Mouse (Mus musculus): Measurements from ENCODE around the gene Cul3. TPM values are rescaled to one million over a fixed set of nuclear protein-coding genes. Genes with fewer than 3 reads are reported as not detected.
A peak's percentile ranks its signal among the peaks of the same experiment; 100 is the strongest.
"Not testable (repeated sequence)": the region's sequence is repeated elsewhere in the genome, so short reads cannot be mapped to it uniquely, and the experiment has no call there.

Cul3 gene
- total RNA-seq (2021) = 100 to 1,000 TPM; 116 to 123 TPM
- long read RNA-seq, experiment 1, full-length matches to known transcripts = 115 of 144 reads
- long read RNA-seq, experiment 1, partial matches to known transcripts = 7 of 144 reads
- long read RNA-seq, experiment 1, other reads (novel, unspliced or antisense) = 22 of 144 reads
- long read RNA-seq, experiment 2, full-length matches to known transcripts = 130 of 152 reads
- long read RNA-seq, experiment 2, partial matches to known transcripts = 1 of 152 reads
- long read RNA-seq, experiment 2, other reads (novel, unspliced or antisense) = 21 of 152 reads

- DNase-seq = peak; percentile 93
- intact Hi-C loops (cut with DNase I) = loop anchor here (5.0 kb wide), 2 partner anchors 158 to 172 kb away; no protein-coding TSS in a partner anchor
Measured at GRCm38 (mm10) chr1:80340436-80341376, at the start of gene Cul3. TSS of gene Cul3 (minus strand) at chr1:80340480.

GRCm38 (mm10) chr1:80389518-80389917 lies 49.2 kb upstream of the Cul3 start:
- intact Hi-C loops (cut with DNase I) = no loop called here
- DNase-seq = no peak

DNA sequence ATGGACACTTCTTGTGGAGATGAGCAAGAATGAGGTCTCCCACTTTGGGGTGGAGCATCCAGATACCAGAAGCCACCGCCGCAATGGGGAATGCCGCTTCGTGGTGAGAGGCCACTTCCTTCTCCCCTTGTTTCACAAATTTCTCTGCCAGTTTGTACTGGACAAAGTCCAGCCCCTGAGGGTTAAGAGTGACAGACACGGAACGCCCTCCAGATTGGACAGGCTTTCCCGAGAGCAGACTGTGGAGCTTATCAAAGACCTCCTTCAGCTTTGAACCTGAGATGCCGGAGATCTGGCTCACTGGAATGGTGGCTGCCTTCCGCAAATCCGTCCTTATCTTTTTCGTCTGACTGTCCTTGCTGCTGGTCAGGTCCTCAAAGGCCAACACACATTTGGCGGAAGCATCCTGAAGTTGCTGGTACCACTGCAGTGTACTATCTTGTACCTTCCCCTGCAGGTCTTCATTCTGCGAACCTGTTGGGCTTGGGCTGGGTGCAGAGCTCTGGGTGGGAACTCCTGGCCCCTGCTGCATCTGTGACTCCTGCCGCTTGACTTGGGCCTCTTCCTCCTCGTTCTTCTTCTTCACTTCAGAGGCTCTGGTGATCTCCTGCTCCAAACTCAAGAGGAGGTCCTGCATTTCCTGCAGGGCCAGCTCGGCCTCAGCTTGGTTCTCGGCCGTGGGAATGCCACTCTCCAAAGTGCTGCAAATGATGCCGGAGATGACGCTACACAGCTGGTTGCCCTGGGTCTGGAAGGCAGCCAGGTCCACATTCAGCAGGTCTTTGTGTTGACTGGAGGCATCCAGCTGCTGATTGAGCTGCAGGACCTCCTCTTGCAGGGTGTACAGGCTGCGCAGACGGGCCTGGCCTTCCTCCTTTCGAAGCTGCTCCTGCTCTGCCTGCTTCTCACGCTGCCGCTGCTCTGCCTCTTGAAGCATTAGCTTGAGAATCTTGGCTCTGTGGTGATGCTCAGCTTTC lies 43.6 kb upstream of the Cul3 start:
- intact Hi-C loops (cut with DNase I) = no loop called here
- peak; percentile 10 to 16 for DNase-seq

DNA sequence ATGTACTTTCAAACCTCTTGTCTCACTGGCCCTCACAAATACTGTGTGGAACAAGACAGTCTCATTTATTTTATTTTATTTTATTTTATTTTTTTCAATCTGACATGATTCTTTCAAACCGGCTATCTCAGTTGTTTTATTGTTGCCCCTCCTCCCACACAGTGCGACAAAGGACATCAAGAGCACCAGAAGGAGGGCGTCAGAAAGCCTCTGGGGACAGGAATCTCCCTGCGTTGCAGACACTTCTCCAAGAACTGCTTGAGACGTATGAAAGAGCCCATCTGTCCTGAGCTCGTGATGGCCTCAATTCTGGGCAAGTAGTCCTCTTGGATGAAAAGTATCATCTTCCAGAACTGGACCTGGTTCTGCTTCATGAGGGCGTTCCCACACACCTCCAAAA lies 42.6 kb upstream of the Cul3 start:
- DNase-seq = no peak
- intact Hi-C loops (cut with DNase I) = no loop called here

- DNase-seq = no peak
- intact Hi-C loops (cut with DNase I) = no loop called here
Measured at GRCm38 (mm10) chr1:80381302-80381701, 41.0 kb upstream of the Cul3 start.

DNA sequence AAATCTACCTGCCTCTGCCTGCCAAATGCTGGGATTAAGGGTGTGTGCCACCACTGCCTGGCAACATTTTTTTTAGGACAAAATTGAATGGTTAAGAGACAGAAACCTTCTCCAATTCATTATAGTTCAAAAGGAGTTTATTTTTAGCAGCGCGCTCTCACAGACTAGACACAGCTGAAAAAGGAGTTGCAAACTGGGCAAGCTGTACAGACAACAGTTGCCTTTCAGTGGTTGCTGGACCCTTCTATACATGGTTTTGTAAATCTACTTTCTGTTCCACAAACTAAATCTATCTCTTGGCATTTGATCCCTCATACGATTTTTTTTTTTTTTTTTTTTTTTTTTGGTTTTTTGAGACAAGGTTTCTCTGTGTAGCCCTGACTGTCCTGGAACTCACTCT lies 31.7 kb upstream of the Cul3 start:
- DNase-seq = no peak
- intact Hi-C loops (cut with DNase I) = no loop called here

DNA sequence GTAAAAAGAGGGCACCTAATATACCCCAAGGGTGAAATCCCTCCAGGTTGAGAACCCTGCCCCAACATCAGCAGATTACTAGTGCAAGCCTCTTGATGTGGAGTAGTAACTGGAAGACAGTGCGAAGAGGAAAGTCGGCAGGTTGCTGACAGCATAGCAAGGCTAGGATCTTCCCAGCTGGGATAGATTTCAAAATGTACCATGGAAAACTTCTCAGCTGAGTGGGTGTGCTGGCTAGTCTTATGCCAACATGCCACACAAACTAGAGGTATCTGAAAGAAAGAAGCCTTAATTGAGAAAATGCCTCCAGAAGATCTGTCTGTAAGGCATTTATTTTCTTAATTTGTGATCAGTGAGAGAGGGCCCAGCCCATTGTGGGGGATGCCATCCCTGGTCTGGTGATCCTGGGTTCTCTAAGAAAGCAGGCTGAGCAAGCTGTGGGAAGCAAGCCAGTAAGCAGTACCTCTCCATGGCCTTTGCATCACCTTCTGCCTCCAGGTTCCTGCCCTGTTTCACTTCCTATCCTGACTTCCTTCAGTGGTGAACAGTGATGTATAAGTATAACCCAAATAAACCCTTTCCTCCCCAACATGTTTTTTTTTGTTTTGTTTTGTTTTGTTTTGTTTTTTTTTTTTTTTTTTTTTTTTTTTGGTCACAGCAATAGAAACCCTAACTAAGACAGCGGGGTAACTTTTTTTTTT lies 31.1 kb upstream of the Cul3 start:
- intact Hi-C loops (cut with DNase I) = no loop called here
- no peak for DNase-seq

DNA sequence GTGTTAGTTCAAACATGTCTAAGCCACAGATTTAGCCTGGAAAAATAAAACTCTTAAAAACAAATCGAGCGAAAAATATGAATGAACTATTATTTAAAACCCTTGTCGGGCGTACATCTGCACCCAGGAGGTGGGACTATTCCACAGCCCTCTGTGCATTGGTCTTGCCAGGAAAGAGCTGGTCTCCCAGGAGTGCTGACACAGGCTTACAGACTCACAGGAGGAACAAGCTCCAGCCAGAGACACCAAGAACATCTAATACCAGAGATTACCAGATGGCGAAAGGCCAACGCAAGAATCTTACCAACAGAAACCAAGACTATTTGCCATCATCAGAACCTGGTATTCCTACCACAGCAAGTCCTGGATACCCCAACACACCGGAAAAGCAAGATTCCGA lies 23.2 kb upstream of the Cul3 start:
- intact Hi-C loops (cut with DNase I) = no loop called here
- no peak for DNase-seq

- DNase-seq = no peak
- intact Hi-C loops (cut with DNase I) = no loop called here
Measured at GRCm38 (mm10) chr1:80362946-80363345, 22.7 kb upstream of the Cul3 start.

GRCm38 (mm10) chr1:80362400-80362799 lies 22.1 kb upstream of the Cul3 start:
- no peak for DNase-seq
- intact Hi-C loops (cut with DNase I) = no loop called here

GRCm38 (mm10) chr1:80361771-80362170 lies 21.5 kb upstream of the Cul3 start:
- DNase-seq; intact Hi-C loops (cut with DNase I): not testable (repeated sequence)

DNA sequence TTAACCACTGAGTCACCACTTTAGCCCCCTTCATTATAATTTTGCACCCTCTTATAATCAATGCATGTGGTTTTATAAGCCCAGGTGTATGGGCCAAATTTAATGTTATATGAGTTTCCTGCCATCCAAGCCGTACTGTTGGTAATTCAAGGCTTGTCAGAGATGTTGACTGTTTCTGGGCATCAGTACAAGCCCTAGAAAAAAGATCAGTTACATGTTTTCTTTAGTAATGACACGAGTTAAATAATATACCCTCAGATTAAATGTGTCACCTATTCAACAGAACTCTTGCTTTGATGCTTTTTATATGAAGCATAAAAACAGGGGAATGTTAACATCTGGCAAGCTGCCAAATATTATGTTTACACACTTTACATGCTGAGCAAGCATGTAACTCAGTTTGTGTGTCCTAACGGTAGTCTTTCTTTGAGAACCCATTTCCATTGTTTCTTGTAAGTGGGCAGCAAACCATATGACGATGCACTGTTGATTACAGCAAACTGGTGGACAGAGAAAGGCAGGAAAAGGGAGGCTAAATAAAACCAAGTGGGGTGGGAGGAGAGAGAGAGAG lies 19.8 kb upstream of the Cul3 start:
- intact Hi-C loops (cut with DNase I) = no loop called here
- DNase-seq = no peak

DNA sequence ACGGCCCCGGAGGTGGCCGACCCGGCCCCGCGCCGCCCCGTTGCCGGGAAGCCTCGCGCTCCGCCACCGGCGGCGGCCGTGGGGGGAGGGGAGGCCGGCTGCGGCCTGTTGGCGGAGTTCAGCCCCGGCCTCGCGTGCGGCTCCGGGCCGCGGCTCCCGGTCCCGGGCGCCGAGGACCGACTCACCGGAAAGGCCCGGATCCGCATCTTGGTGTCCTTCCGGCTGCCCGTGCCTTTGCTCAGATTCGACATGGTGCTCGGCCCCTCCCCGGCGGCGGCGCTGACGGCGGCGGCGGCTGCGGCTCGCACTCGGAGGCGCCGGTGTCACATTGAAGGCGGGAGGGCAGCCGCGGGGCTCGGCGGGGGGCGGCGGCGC lies 232 bp downstream of the Cul3 start:
- intact Hi-C loops (cut with DNase I) = loop anchor here (5.0 kb wide), 2 partner anchors 158 to 172 kb away; no protein-coding TSS in a partner anchor
- peak in 1 of 2 experiments; percentile 72 for DNase-seq

DNA sequence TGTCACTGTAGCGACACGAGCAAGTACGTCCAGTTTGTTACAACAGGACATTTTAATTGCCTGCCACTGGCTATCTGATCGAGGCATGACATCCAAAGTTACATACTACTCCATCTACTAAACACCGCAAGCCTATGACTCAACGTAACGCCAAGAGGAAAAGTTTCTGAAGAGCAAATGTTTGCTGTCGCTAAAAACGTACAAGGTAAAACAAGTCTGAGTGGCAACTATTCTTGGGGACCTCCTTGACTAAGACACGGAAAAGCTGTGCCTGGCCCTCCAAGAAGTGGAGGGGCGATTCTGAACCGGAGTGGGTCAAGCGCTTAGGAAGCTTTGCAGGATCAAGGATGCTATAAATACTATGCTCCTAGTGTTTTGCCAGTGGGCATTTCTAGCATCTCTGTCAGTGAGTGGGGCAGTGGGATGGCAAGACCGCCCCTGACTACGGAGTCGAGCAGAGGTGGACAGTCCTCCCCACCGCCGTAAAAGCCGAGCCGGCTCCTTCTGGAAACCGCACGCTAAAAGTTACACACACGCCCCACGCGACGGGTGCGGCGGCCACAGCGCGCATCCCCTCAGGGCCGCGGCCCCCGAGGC lies 757 bp downstream of the Cul3 start:
- intact Hi-C loops (cut with DNase I) = loop anchor here (5.0 kb wide), 3 partner anchors 52 to 173 kb away; no protein-coding TSS in a partner anchor
- DNase-seq = no peak

DNA sequence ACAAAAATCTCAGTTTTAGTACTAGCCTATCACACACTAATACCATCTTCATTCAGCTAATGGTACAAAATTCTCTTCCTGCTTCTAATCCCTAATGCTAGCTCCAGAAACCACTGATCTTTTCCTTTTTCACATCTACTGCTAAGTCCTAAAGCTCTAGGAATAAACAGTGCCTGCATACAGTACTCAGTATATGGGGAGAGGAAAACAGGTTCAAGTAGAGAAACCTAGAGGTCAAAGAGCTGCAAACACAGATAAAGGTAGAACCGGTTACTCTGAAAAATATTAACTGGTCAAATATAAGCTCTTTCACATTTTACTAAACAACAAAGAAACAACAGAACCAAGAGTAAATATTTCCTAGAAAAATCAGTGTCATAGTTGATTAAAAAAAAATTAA lies 1.9 kb downstream of the Cul3 start:
- DNase-seq = no peak
- intact Hi-C loops (cut with DNase I) = loop anchor here (5.0 kb wide), 1 partner anchor 51 kb away; no protein-coding TSS in a partner anchor

- intact Hi-C loops (cut with DNase I) = loop anchor here (5.0 kb wide), 1 partner anchor 49 kb away; no protein-coding TSS in a partner anchor
- DNase-seq = no peak
Measured at GRCm38 (mm10) chr1:80335726-80336368, 4.4 kb downstream of the Cul3 start.

- intact Hi-C loops (cut with DNase I) = loop anchor here (5.0 kb wide), 1 partner anchor 48 kb away; no protein-coding TSS in a partner anchor
- DNase-seq = no peak
Measured at GRCm38 (mm10) chr1:80335118-80335517, 5.2 kb downstream of the Cul3 start.

GRCm38 (mm10) chr1:80330970-80331369 lies 9.3 kb downstream of the Cul3 start:
- no peak for DNase-seq
- intact Hi-C loops (cut with DNase I) = no loop called here
